Mouse (Mus musculus) lung, postnatal 0 days (tissue): ENCODE results near the gene Jak3. TPM values are rescaled to one million over a fixed set of nuclear protein-coding genes. Genes with fewer than 3 reads are reported as not detected.
A peak's percentile ranks its signal among the peaks of the same experiment; 100 is the strongest.
"Not testable (repeated sequence)": the region's sequence is repeated elsewhere in the genome, so short reads cannot be mapped to it uniquely, and the experiment has no call there.

ENCODE experiments used
- ATAC-seq: fragments of 200-750 bp; cut with Nextera tagmentation; 2 replicates; pipeline ENCODE4 v1.8.0; 2017; ENCODE audit warnings: moderate library complexity
- DNase-seq: peaks from one replicate; pipeline ENCODE4 v3.0.0-alpha.2; 2016; ENCODE audit warnings: low spot score
- H3K27ac ChIP-seq: fragments of 300-500 bp; sonication (generic); 2 replicates; pipeline ENCODE4 v1.5.1; 2014; ENCODE audit warnings: antibody characterized with exemption, mild to moderate bottlenecking, low read length, mixed read lengths
- H3K27me3 ChIP-seq: fragments of 300-500 bp; sonication (generic); replicated peaks from 2 replicates; pipeline ENCODE4 v1.6.1; 2014; ENCODE audit warnings: low read length, mixed read lengths; ENCODE audit not compliant: insufficient read depth
- H3K36me3 ChIP-seq: fragments of 300-500 bp; sonication (generic); 2 replicates; pipeline ENCODE4 v1.6.1; 2014; ENCODE audit warnings: low read length, mixed read lengths; ENCODE audit not compliant: insufficient read depth
- H3K4me1 ChIP-seq: fragments of 300-500 bp; sonication (generic); 2 replicates; pipeline ENCODE4 v1.6.1; 2014; ENCODE audit warnings: antibody characterized with exemption, low read depth, low read length, mixed read lengths; ENCODE audit not compliant: insufficient read depth
- H3K4me2 ChIP-seq: fragments of 300-500 bp; sonication (generic); replicated peaks from 2 replicates; pipeline ENCODE4 v1.6.1; 2014; ENCODE audit warnings: low read depth, mild to moderate bottlenecking, low read length, moderate library complexity, mixed read lengths
- H3K4me3 ChIP-seq: fragments of 300-500 bp; sonication (generic); 2 replicates; pipeline ENCODE4 v1.5.1; 2014; ENCODE audit warnings: low read depth, low read length
- H3K9ac ChIP-seq: fragments of 300-500 bp; sonication (generic); replicated peaks from 2 replicates; pipeline ENCODE4 v1.6.1; 2014; ENCODE audit warnings: low read depth, mild to moderate bottlenecking
- H3K9me3 ChIP-seq: fragments of 300-500 bp; sonication (generic); 2 replicates; pipeline ENCODE4 v1.6.1; 2016; ENCODE audit warnings: low read length, mixed read lengths
- CTCF ChIP-seq: IDR thresholded peaks from 2 replicates; pipeline ENCODE4 v1.5.1; 2016; ENCODE audit warnings: antibody characterized with exemption, mild to moderate bottlenecking
- EP300 ChIP-seq: IDR thresholded peaks from 2 replicates; pipeline ENCODE4 v1.6.1; 2016; ENCODE audit warnings: antibody characterized with exemption, mild to moderate bottlenecking, control low read depth
- WGBS: fragments of 180-500 bp; shearing (Covaris S2); extraction: QIAGEN DNeasy Blood & Tissue Kit; methylation state at CpG from one replicate; pipeline ENCODE4 v1.1.7; 2014; 5-methylcytosine and 5-hydroxymethylcytosine counted together
- microRNA-seq: library from miRNA; unstranded; fragments of <30 nt; microRNA quantifications from one replicate; pipeline ENCODE4, GENCODE M21; 2016
- polyA plus RNA-seq: library from polyadenylated mRNA; unstranded; fragments of >200 nt; fragmentation: Nextera tagmentation; extraction: Ambion mirVana; gene quantifications from 2 replicates; pipeline ENCODE4 v1.2.1, GENCODE M21; 2015

Gene Jak3
- polyA plus RNA-seq, 1 experiment from 2014 or later: 7.7 TPM

DNA sequence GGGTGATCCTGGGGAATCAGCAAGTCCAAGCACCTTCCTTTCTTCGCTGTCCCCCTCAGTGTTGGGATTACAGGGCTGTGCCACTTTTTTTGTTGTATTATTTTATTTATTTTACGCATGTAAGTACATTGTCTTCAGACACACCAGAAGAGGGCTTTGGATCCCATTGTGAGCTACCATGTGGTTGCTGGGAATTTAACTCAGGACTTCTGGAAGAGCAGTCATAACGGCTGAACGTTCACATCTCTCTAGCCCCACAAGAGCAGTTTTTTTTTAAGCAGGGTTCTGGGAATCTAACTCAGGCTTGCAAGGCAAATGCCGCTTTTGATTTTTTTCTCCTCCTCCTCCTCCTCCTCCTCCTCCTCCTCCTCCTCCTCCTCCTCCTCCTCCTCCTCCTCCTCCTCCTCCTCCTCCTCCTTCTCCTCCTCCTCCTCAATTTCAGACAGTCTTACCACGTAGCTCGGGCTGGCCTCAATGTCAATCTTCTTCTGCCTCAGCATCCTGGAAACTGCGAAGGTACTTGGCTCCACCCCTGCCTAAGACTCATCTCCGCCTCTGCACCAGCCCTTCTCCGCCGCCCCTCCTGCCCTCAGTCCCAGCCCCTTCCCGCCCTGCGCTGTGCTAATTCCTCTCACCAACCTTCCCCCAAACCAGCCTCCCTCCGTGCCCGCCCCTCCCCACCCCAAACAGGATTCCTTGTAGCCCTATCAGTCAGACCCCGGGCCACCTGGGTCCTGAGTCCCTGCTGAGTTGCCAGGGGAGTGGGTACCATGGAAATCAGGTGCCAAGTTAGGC, 52.9 kb downstream of the Jak3 start:
- TF ChIP-seq CTCF (no peak), EP300 (no peak)
- Histone ChIP-seq H3K27ac (no peak overlapping the region), H3K27me3 (no peaks in the 10 kb centered on the region), H3K4me2 (peak overlapping the region; percentile 34), H3K4me1 (0 out of 2 replicates have a peak, but pooled peaks cover 4% of the 10 kb centered on the region), H3K36me3 (no peaks in the 10 kb centered on the region), H3K9me3 (no peaks in the 10 kb centered on the region), H3K9ac (no peak overlapping the region), H3K4me3 (peak overlapping the region; percentile 0; the same call in 1 of the 2 replicates)
- no peak for DNase-seq
- no peak for ATAC-seq
- WGBS: 5% methylated on average over 14 of the region's 16 CpGs

GRCm38 (mm10) chr8:71731652-71732230, 55.6 kb downstream of the Jak3 start:
- DNase-seq (no peak), ATAC-seq (peak; percentile 43; the same call in 1 of the 2 replicates)
- Histone ChIP-seq H3K36me3 (no peaks in the 10 kb centered on the region), H3K27ac (no peak overlapping the region), H3K4me1 (no peaks in the 10 kb centered on the region), H3K9me3 (no peaks in the 10 kb centered on the region), H3K27me3 (no peaks in the 10 kb centered on the region), H3K4me2 (no peak overlapping the region), H3K9ac (no peak overlapping the region), H3K4me3 (no peak overlapping the region)
- WGBS: 49% methylated on average over 3 of the region's 3 CpGs
- no peak for TF ChIP-seq EP300
- TF ChIP-seq CTCF: peak; percentile 67

GRCm38 (mm10) chr8:71738316-71738715, 62.2 kb downstream of the Jak3 start:
- not testable (repeated sequence) for H3K27me3 ChIP-seq, DNase-seq, H3K4me2 ChIP-seq, H3K27ac ChIP-seq, ATAC-seq, H3K9me3 ChIP-seq, H3K4me3 ChIP-seq, H3K9ac ChIP-seq, H3K36me3 ChIP-seq, H3K4me1 ChIP-seq

Small RNAs within 50 kb of the gene (microRNA-seq; reads per million reads assigned to microRNA genes)
- gene Mir6769b: not detected

Other genes starting within 250 kb of the Jak3 start
- gene Abhd8, start 212.6 kb upstream of the Jak3 start, polyA plus RNA-seq: 23.8 and 27.6 TPM in 2 replicates
- 137 and 146 TPM in 2 replicates for gene Mrpl34, start 211.3 kb upstream of the Jak3 start, polyA plus RNA-seq
- 73.7 and 78.6 TPM in 2 replicates for gene Dda1, start 207.1 kb upstream of the Jak3 start, polyA plus RNA-seq
- 1.1 and 1.2 TPM in 2 replicates for gene Ano8, start 190.3 kb upstream of the Jak3 start, polyA plus RNA-seq
- gene Gtpbp3, start 188.2 kb upstream of the Jak3 start, polyA plus RNA-seq: 10.6 and 11.6 TPM in 2 replicates
- gene Plvap, start 164.5 kb upstream of the Jak3 start, polyA plus RNA-seq: 246 and 265 TPM in 2 replicates
- 0.07 and 0.08 TPM in 2 replicates for gene Ccdc194, start 150.6 kb upstream of the Jak3 start, polyA plus RNA-seq
- 86.2 and 99.8 TPM in 2 replicates for gene Bst2, start 138.8 kb upstream of the Jak3 start, polyA plus RNA-seq
- 103 and 112 TPM in 2 replicates for gene Mvb12a, start 133.4 kb upstream of the Jak3 start, polyA plus RNA-seq
- gene Tmem221, start 117.4 kb upstream of the Jak3 start, polyA plus RNA-seq: 8.5 and 8.7 TPM in 2 replicates
- 0.11 and 0.13 TPM in 2 replicates for gene Nxnl1, start 109.7 kb upstream of the Jak3 start, polyA plus RNA-seq
- gene Slc27a1, start 107.4 kb upstream of the Jak3 start, polyA plus RNA-seq: 26.9 and 27.7 TPM in 2 replicates
- gene Pgls, start 84.1 kb upstream of the Jak3 start, polyA plus RNA-seq: 174 and 177 TPM in 2 replicates
- 1.2 and 2.0 TPM in 2 replicates for gene Fam129c, start 78.6 kb upstream of the Jak3 start, polyA plus RNA-seq
- 64.7 and 66.0 TPM in 2 replicates for gene Colgalt1, start 65.3 kb upstream of the Jak3 start, polyA plus RNA-seq
- gene Unc13a, start 4.5 kb upstream of the Jak3 start, polyA plus RNA-seq: 0.35 and 0.46 TPM in 2 replicates
- 2.9 and 3.9 TPM in 2 replicates for gene Insl3, start 12.9 kb downstream of the Jak3 start, polyA plus RNA-seq
- 11.7 and 12.1 TPM in 2 replicates for gene B3gnt3, start 25.5 kb downstream of the Jak3 start, polyA plus RNA-seq
- gene Fcho1, start 49.4 kb downstream of the Jak3 start, polyA plus RNA-seq: 1.4 and 1.8 TPM in 2 replicates
- 3.6 and 3.9 TPM in 2 replicates for gene Zfp709, start 205.7 kb downstream of the Jak3 start, polyA plus RNA-seq
- gene Zfp882, start 232.3 kb downstream of the Jak3 start, polyA plus RNA-seq: 2.2 and 2.8 TPM in 2 replicates
- gene Zfp617, start 232.3 kb downstream of the Jak3 start, polyA plus RNA-seq: 11.9 and 12.9 TPM in 2 replicates